Mouse (Mus musculus): ENCODE results near the gene Snx22. TPM values are rescaled to one million over a fixed set of nuclear protein-coding genes. Genes with fewer than 3 reads are reported as not detected.

Gene Snx22
- 2.7 and 2.9 TPM in 2 replicates for polyA plus RNA-seq (2014; fragmentation: Nextera tagmentation; extraction: Ambion mirVana)

- no peak within 1 kb of the TSS for H3K27ac ChIP-seq (ENCODE audit: low read depth, low read length)
- DNase-seq (ENCODE audit: low spot score) (peak; percentile 82), ATAC-seq (ENCODE audit: low FRiP score) (peak; percentile 89)
- peaks cover 31% of the 10 kb centered on the region for H3K27me3 ChIP-seq (ENCODE audit: control insufficient read depth, insufficient read depth, low read length)
- WGBS: 1% methylated on average over 22 of the region's 22 CpGs
- peak within 1 kb of the TSS; percentile 83 for H3K4me2 ChIP-seq (replicated peaks; ENCODE audit: low read depth, low read length)
- peaks cover 4% of the 10 kb centered on the region; the same call in 1 of the 2 replicates for H3K36me3 ChIP-seq (ENCODE audit: control insufficient read depth, insufficient read depth, low read length)
- no peaks in the 10 kb centered on the region for H3K9me3 ChIP-seq (ENCODE audit: control insufficient read depth, low read length)
- H3K9ac ChIP-seq (ENCODE audit: low read depth, low read length): peak within 1 kb of the TSS; percentile 57
- H3K4me1 ChIP-seq (replicated peaks; ENCODE audit: control insufficient read depth, insufficient read depth, low read length): 0 out of 2 replicates have a peak, but pooled peaks cover 4% of the 10 kb centered on the region
- peak within 1 kb of the TSS; percentile 47 for H3K4me3 ChIP-seq (ENCODE audit: low read depth, low read length)
Observed at GRCm38 (mm10) chr9:66069583-66069982, at the start of gene Snx22. Snx22 (minus strand) TSS chr9:66069719.

- Histone ChIP-seq H3K9ac (ENCODE audit: low read depth, low read length) (no peak overlapping the region), H3K9me3 (ENCODE audit: control insufficient read depth, low read length) (no peaks in the 10 kb centered on the region), H3K36me3 (ENCODE audit: control insufficient read depth, insufficient read depth, low read length) (peaks cover 5% of the 10 kb centered on the region; the same call in 1 of the 2 replicates), H3K4me1 (replicated peaks; ENCODE audit: control insufficient read depth, insufficient read depth, low read length) (no peaks in the 10 kb centered on the region), H3K27ac (ENCODE audit: low read depth, low read length) (no peak overlapping the region), H3K4me3 (ENCODE audit: low read depth, low read length) (no peak overlapping the region), H3K27me3 (ENCODE audit: control insufficient read depth, insufficient read depth, low read length) (no peaks in the 10 kb centered on the region), H3K4me2 (replicated peaks; ENCODE audit: low read depth, low read length) (no peak overlapping the region)
- 71% methylated on average over 8 of the region's 8 CpGs for WGBS
- ATAC-seq (ENCODE audit: low FRiP score) (no peak), DNase-seq (ENCODE audit: low spot score) (no peak)
Observed at GRCm38 (mm10) chr9:66116890-66117289, 47.4 kb upstream of the Snx22 start.

- no peaks in the 10 kb centered on the region for H3K27me3 ChIP-seq (ENCODE audit: control insufficient read depth, insufficient read depth, low read length)
- no peak overlapping the region for H3K9ac ChIP-seq (ENCODE audit: low read depth, low read length)
- WGBS: 97% methylated on average over 3 of the region's 3 CpGs
- no peak overlapping the region for H3K4me2 ChIP-seq (replicated peaks; ENCODE audit: low read depth, low read length)
- DNase-seq (ENCODE audit: low spot score) (no peak), ATAC-seq (ENCODE audit: low FRiP score) (no peak)
- H3K4me1 ChIP-seq (replicated peaks; ENCODE audit: control insufficient read depth, insufficient read depth, low read length): no peaks in the 10 kb centered on the region
- peaks cover 5% of the 10 kb centered on the region; the same call in 1 of the 2 replicates for H3K36me3 ChIP-seq (ENCODE audit: control insufficient read depth, insufficient read depth, low read length)
- H3K9me3 ChIP-seq (ENCODE audit: control insufficient read depth, low read length): no peaks in the 10 kb centered on the region
- no peak overlapping the region for H3K27ac ChIP-seq (ENCODE audit: low read depth, low read length)
- H3K4me3 ChIP-seq (ENCODE audit: low read depth, low read length): no peak overlapping the region
Observed at GRCm38 (mm10) chr9:66114341-66114740, 44.8 kb upstream of the Snx22 start.

GRCm38 (mm10) chr9:66110611-66111379 lies 41.3 kb upstream of the Snx22 start:
- Histone ChIP-seq H3K27ac (ENCODE audit: low read depth, low read length) (0 out of 2 replicates have a peak overlapping the region, but pooled peaks have one; percentile 18), H3K9me3 (ENCODE audit: control insufficient read depth, low read length) (no peaks in the 10 kb centered on the region), H3K4me3 (ENCODE audit: low read depth, low read length) (no peak overlapping the region), H3K27me3 (ENCODE audit: control insufficient read depth, insufficient read depth, low read length) (no peaks in the 10 kb centered on the region), H3K4me1 (replicated peaks; ENCODE audit: control insufficient read depth, insufficient read depth, low read length) (no peaks in the 10 kb centered on the region), H3K36me3 (ENCODE audit: control insufficient read depth, insufficient read depth, low read length) (peaks cover 8% of the 10 kb centered on the region), H3K4me2 (replicated peaks; ENCODE audit: low read depth, low read length) (no peak overlapping the region), H3K9ac (ENCODE audit: low read depth, low read length) (no peak overlapping the region)
- no peak for ATAC-seq (ENCODE audit: low FRiP score)
- 56% methylated on average over 8 of the region's 8 CpGs for WGBS
- no peak for DNase-seq (ENCODE audit: low spot score)

GRCm38 (mm10) chr9:66110126-66110525 lies 40.6 kb upstream of the Snx22 start:
- Histone ChIP-seq H3K36me3 (ENCODE audit: control insufficient read depth, insufficient read depth, low read length) (peaks cover 13% of the 10 kb centered on the region), H3K4me1 (replicated peaks; ENCODE audit: control insufficient read depth, insufficient read depth, low read length) (no peaks in the 10 kb centered on the region), H3K27ac (ENCODE audit: low read depth, low read length) (0 out of 2 replicates have a peak overlapping the region, but pooled peaks have one; percentile 25), H3K9ac (ENCODE audit: low read depth, low read length) (no peak overlapping the region), H3K9me3 (ENCODE audit: control insufficient read depth, low read length) (no peaks in the 10 kb centered on the region), H3K4me2 (replicated peaks; ENCODE audit: low read depth, low read length) (no peak overlapping the region), H3K4me3 (ENCODE audit: low read depth, low read length) (no peak overlapping the region), H3K27me3 (ENCODE audit: control insufficient read depth, insufficient read depth, low read length) (no peaks in the 10 kb centered on the region)
- no peak for DNase-seq (ENCODE audit: low spot score)
- ATAC-seq (ENCODE audit: low FRiP score): no peak
- 66% methylated on average over 8 of the region's 8 CpGs for WGBS

- ATAC-seq (ENCODE audit: low FRiP score): no peak
- no peak overlapping the region for H3K4me2 ChIP-seq (replicated peaks; ENCODE audit: low read depth, low read length)
- no peaks in the 10 kb centered on the region for H3K27me3 ChIP-seq (ENCODE audit: control insufficient read depth, insufficient read depth, low read length)
- no peaks in the 10 kb centered on the region for H3K4me1 ChIP-seq (replicated peaks; ENCODE audit: control insufficient read depth, insufficient read depth, low read length)
- no peak overlapping the region for H3K9ac ChIP-seq (ENCODE audit: low read depth, low read length)
- WGBS: 100% methylated on average over 1 of the region's 1 CpGs
- no peak overlapping the region for H3K4me3 ChIP-seq (ENCODE audit: low read depth, low read length)
- no peak overlapping the region for H3K27ac ChIP-seq (ENCODE audit: low read depth, low read length)
- no peaks in the 10 kb centered on the region for H3K9me3 ChIP-seq (ENCODE audit: control insufficient read depth, low read length)
- no peak for DNase-seq (ENCODE audit: low spot score)
- H3K36me3 ChIP-seq (ENCODE audit: control insufficient read depth, insufficient read depth, low read length): peaks cover 13% of the 10 kb centered on the region
Observed at GRCm38 (mm10) chr9:66109574-66109973, 40.1 kb upstream of the Snx22 start.

GRCm38 (mm10) chr9:66105168-66105567 lies 35.6 kb upstream of the Snx22 start:
- 90% methylated on average over 8 of the region's 8 CpGs for WGBS
- Histone ChIP-seq H3K9ac (ENCODE audit: low read depth, low read length) (no peak overlapping the region), H3K27me3 (ENCODE audit: control insufficient read depth, insufficient read depth, low read length) (no peaks in the 10 kb centered on the region), H3K27ac (ENCODE audit: low read depth, low read length) (no peak overlapping the region), H3K4me1 (replicated peaks; ENCODE audit: control insufficient read depth, insufficient read depth, low read length) (no peaks in the 10 kb centered on the region), H3K9me3 (ENCODE audit: control insufficient read depth, low read length) (no peaks in the 10 kb centered on the region), H3K36me3 (ENCODE audit: control insufficient read depth, insufficient read depth, low read length) (peaks cover 11% of the 10 kb centered on the region), H3K4me2 (replicated peaks; ENCODE audit: low read depth, low read length) (no peak overlapping the region), H3K4me3 (ENCODE audit: low read depth, low read length) (no peak overlapping the region)
- ATAC-seq (ENCODE audit: low FRiP score) (no peak), DNase-seq (ENCODE audit: low spot score) (no peak)

GRCm38 (mm10) chr9:66104601-66105000 lies 35.1 kb upstream of the Snx22 start:
- no peak overlapping the region for H3K4me3 ChIP-seq (ENCODE audit: low read depth, low read length)
- ATAC-seq (ENCODE audit: low FRiP score) (no peak), DNase-seq (ENCODE audit: low spot score) (no peak)
- H3K27me3 ChIP-seq (ENCODE audit: control insufficient read depth, insufficient read depth, low read length): no peaks in the 10 kb centered on the region
- H3K27ac ChIP-seq (ENCODE audit: low read depth, low read length): no peak overlapping the region
- 94% methylated on average over 4 of the region's 4 CpGs for WGBS
- no peaks in the 10 kb centered on the region for H3K4me1 ChIP-seq (replicated peaks; ENCODE audit: control insufficient read depth, insufficient read depth, low read length)
- no peak overlapping the region for H3K9ac ChIP-seq (ENCODE audit: low read depth, low read length)
- H3K36me3 ChIP-seq (ENCODE audit: control insufficient read depth, insufficient read depth, low read length): peaks cover 11% of the 10 kb centered on the region
- H3K9me3 ChIP-seq (ENCODE audit: control insufficient read depth, low read length): no peaks in the 10 kb centered on the region
- H3K4me2 ChIP-seq (replicated peaks; ENCODE audit: low read depth, low read length): no peak overlapping the region

GRCm38 (mm10) chr9:66102668-66103067 lies 33.1 kb upstream of the Snx22 start:
- H3K9ac ChIP-seq (ENCODE audit: low read depth, low read length): no peak overlapping the region
- no peaks in the 10 kb centered on the region for H3K27me3 ChIP-seq (ENCODE audit: control insufficient read depth, insufficient read depth, low read length)
- H3K4me3 ChIP-seq (ENCODE audit: low read depth, low read length): no peak overlapping the region
- ATAC-seq (ENCODE audit: low FRiP score) (no peak), DNase-seq (ENCODE audit: low spot score) (no peak)
- no peak overlapping the region for H3K4me2 ChIP-seq (replicated peaks; ENCODE audit: low read depth, low read length)
- H3K4me1 ChIP-seq (replicated peaks; ENCODE audit: control insufficient read depth, insufficient read depth, low read length): no peaks in the 10 kb centered on the region
- peaks cover 11% of the 10 kb centered on the region for H3K36me3 ChIP-seq (ENCODE audit: control insufficient read depth, insufficient read depth, low read length)
- no peaks in the 10 kb centered on the region for H3K9me3 ChIP-seq (ENCODE audit: control insufficient read depth, low read length)
- 97% methylated on average over 6 of the region's 6 CpGs for WGBS
- H3K27ac ChIP-seq (ENCODE audit: low read depth, low read length): no peak overlapping the region

Data from hindbrain, embryonic 11.5 days (tissue).